Mouse (Mus musculus) liver, embryonic 14.5 days (tissue): ENCODE measurements around the gene Zcrb1.

ENCODE experiments used
- CTCF ChIP-seq: IDR thresholded peaks from 2 replicates; pipeline ENCODE4 v1.5.1; 2016; ENCODE audit warnings: antibody characterized with exemption, low read depth, control low read depth
- EP300 ChIP-seq: IDR thresholded peaks from 2 replicates; pipeline ENCODE4 v1.6.1; 2016; ENCODE audit warnings: antibody characterized with exemption, low read depth

- TF ChIP-seq CTCF (no peak), EP300 (no peak)
Measured at GRCm38 (mm10) chr15:93412445-93412844, 14.3 kb upstream of the Zcrb1 start.
